Mouse (Mus musculus): ENCODE measurements at regions not wholly inside any gene's neighbourhood (a gene's known extent, or its start where the extent isn't known, plus 50 kb on each side); places are given as distances from the start of the nearest gene placed in this dataset.

DNA sequence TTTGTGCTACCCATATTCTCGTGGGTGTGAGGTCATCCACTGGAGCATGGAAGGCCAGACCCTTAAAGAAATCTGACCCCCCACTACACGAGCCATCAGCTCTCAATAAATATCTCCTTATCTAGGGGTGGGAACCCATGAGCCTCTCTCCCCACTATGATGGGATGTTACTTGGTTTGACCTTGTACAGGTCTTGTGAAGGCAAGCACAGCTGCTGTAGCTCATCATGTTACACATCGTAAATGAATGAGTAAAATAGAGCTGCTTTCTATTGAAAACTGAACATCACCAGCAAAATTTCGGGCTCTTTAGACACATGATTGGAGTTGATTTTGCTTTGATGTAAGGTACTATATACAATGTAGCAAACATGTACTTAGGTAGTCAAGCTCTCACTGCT is 414.8 kb upstream of the Frg1 start:
- DNase-seq (ENCODE audit: low spot score in 2 of 2): no peak

DNA sequence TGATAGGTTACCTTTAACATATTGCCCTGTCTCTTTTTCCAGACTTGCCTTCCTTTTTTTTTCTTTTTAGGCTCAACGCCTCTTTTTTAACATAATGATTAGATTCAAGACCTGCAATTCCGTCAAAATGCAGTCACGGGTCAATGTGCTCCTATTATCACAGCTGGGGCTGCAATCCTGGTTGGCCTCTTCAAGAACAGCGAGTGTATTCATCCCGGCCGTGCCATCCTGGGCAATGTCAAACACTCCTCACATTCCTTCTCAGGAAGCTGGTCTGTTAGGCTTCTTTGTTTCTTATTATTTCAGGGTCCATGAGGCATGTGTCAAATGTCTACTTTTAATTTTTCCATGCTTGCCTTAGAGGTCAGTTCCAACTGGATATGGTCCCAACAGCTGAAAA is 413.5 kb upstream of the Frg1 start:
- no peak for DNase-seq (ENCODE audit: low spot score in 2 of 2)

DNA sequence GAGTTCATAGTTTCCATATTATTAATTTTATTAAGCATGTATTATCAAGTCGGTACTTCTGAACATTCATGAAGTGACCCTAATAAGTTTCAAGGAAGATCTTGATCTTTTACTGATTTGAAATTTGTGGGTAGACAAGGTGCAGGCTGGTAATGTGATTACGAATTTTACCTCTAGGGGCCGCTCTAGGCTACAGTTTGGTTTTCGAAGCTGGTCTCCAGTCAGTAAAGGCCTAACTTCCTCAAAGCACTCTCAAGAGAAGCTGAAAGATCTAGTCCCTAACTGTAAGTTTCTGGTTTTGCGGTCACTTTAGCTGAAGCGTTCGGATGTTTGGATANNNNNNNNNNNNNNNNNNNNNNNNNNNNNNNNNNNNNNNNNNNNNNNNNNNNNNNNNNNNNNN is 408.1 kb upstream of the Frg1 start:
- peak in 1 of 2 experiments; percentile 24 for DNase-seq (ENCODE audit: low spot score in 2 of 2)

DNA sequence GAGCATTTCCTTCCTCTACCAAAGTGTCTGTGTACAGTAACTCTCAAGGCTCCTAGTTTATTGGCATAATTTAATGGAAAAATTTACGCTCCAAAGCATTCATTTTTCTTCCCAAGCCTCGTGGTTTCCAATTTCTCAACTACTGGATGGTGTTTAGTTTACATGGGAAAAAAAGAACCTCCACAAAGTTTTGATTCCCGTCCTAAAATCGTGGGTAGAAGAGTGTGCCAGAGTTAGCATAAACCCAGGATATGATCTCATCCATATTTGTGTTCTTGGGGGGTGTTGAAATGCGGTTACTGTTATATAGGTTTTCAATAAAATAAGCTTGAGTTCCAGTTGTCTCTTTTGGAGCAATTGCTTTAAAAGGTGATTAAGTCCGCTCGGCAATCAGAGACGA is 406.2 kb upstream of the Frg1 start:
- no peak for DNase-seq (ENCODE audit: low spot score in 2 of 2)

DNA sequence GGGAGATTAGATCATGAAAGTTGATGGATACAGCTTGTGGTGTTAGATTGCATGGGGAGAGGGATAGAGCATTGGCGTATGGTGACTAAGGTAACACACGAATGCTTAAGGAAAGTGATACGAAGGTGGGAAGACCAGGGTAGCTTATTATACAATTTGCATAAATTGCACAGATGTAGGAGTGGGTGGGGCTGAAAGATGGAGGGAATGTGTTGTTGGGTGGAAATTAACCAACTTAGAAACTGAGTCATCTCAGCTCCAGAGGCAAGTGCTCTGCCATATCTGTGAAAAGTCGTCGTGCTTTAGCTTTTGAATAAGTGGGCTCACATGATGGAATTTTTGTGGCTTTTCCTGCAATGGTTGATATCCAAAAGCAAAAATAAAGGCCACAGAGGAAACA is 404.8 kb upstream of the Frg1 start:
- no peak for DNase-seq (ENCODE audit: low spot score in 2 of 2)

DNA sequence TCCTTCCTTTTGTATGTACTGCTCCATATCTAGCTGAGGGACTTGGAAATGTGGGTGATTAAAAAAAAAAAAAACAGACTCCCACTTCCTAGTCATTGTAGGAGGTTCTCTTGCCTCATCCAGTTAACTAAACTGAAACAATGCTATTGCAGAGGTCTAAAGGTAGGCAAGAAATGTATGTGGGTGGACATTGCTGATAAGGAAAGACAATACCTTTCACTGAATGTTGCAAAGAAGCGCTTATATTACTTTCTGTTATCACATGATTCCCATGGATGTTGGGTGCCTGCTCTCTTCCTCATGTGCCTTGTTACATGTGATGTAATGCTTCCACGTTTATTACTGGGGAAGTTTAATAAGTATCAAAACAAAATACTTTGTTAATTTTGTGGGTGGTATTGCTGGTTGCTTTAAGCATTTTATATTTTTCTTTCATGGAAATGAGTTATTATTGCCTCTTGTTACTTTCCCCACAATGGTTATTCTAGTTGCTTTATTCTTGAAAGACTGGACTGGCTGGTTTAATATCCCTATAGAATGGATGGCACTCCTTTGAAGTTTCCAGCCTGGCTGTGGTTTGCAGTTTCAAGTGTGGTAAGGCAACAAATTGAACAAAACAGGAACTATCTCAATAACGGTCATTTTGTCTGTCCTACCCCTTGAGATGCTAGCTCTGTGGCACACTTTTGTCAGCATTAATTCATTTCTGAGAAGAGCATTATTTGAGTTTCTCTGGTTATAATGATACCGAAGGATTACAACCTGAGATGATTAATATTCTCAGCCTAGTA is 403.9 kb upstream of the Frg1 start:
- DNase-seq (ENCODE audit: low spot score in 2 of 2): no peak

DNA sequence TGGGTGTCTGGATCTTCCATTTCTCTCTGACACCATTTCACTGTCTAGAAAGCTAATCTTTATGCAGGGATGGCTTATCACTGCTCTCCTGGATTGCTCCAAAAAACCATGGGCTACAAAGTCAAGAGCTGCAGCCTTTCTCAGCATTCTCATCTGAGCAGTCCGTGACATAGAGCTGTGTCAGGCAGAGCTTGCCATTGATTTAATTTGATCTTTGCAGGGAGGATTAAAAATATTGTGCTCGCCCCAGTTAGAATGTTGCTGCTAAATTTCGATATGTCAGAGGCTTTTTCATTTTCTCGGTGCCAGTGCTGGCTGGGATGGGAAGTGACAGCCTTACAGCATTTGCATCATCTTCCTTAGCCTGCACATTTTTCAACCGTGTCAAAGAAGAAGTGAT is 401.7 kb upstream of the Frg1 start:
- no peak for DNase-seq (ENCODE audit: low spot score in 2 of 2)

DNA sequence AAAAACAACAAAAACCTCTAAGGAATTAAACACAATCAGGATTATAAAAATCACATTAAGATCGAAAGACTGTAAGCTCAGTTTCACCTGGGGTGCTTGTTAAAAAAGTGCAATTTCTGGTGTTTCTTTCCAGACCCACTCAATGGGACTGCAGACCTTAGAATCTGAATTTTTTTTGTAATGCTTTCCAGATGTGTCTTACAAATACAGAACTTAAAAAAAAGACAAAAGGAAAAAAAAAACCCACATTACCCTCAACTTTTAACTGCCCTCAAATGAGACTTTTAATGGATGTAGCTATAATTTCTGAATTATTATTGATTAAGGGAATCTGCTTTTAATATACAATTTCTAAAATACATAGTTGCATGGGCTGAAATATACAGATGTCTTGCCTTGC is 401.2 kb upstream of the Frg1 start:
- DNase-seq (ENCODE audit: low spot score in 2 of 2): no peak

DNA sequence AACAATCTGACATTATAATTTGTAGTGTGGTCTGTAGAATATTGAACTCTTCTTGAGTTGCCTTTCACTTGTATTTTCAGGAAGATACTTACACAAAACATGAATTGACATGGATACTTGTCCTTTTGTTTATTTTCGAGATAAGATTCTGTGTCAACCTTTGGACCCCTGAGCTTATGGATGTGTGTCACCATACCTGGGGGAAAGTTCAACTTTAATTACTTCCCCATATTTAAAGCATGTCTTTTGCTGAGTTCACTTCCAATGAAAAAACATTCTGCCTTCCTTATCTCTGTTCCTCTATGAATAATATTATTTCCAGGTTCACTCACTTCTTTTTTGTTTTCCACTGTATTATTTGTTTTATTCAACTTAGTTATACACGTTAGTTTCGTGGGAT is 398.4 kb upstream of the Frg1 start:
- DNase-seq (ENCODE audit: low spot score in 2 of 2): no peak

DNA sequence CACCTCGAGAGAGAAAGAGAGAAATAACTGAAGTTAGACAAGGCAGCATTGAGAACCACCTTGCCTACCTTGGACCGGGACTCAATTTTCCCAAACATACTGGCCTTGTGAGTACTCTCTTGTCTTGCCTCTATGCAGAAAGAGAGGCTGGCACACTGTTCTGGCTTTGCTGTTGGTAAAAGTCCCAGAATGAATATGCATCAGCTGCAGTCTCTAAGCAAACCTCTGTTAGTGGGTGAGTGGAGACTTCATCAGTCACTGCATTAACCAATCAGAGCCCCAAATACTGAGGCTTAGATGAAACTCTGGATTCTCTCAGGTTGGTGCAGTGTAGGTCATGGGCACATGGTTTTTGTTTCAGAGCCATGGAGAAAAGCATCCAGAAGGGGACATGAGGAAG is 378.8 kb upstream of the Frg1 start:
- DNase-seq (ENCODE audit: low spot score in 2 of 2): no peak

DNA sequence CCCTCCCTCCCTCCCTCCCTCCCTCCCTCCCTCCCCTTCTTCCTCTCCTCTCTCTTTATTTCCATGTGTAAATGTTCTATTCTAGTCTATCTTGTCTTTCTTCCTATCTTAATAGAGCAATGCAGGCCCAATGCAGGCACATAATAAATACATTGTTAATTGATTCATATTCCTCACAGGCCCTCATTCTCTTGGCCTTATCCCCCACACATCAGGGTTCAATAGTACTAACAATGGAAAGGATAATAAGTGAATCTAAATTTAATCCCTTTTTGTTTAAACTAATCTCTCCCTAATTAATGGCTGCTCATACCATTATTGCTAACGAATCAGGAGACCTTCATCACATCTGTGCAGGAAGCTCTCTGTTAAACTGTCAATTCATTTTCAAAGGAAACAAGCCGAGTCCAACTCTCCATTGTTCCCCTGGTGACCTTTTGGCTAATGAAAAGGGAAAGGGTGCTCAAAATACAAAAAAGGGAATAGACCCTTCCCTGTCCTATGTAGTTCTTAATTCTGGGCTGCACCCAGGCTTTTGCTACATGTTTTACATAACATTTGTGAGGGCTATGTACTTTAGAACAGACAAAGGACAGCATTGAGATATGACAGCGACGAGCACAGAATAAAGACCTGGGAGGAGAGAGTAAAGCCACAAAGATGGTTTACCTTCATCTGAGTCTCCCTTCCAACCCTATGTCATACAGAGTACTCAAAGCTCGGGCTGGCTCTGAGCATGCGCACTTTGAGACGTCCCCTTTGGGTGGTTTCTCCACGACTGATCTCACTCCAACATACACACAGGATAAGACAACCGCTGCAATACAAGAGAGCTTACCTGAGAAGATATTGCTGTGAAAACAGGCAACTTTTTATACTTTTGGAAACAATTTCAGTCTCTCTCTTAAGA is 370.3 kb upstream of the Frg1 start:
- DNase-seq (ENCODE audit: low spot score in 2 of 2): no peak

DNA sequence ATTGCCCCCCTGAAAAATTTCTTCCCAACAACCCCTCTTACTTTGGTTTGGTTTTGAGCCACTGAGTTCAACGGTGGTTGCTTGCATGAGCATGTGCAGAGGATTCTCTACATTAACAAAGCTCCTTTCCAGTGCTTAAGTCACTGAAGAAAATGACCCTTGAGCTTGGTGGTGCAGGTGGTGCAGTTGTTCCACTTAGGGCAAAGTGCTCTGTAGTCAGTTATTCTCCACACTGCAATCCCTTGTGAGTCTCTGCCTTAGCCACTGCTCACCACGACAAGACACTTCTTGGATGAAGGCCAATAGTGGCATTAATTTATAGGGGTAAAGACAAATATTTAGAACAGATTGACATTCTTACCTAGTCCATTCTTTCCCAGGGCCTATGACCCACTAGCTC is 369.1 kb upstream of the Frg1 start:
- no peak for DNase-seq (ENCODE audit: low spot score in 2 of 2)

DNA sequence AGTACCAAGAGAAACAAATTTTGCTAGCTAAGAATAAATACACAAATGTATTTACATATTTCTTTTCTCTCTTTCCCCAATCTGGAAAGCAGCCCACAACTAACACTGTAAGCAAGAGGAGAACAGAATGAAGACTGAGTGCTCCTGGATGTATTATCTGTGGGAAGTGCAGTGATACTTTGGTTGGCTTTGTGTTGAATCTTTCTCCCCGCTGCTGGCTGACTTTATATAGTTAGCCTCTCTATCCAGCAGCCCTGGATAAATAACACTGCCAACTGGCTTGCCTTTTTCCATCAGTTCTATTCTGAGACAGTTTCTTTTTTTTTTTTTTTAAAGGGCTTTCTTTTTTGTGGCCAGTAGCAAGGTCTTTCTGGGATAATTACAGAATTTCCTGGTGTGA is 366.0 kb upstream of the Frg1 start:
- DNase-seq (ENCODE audit: low spot score in 2 of 2): no peak

DNA sequence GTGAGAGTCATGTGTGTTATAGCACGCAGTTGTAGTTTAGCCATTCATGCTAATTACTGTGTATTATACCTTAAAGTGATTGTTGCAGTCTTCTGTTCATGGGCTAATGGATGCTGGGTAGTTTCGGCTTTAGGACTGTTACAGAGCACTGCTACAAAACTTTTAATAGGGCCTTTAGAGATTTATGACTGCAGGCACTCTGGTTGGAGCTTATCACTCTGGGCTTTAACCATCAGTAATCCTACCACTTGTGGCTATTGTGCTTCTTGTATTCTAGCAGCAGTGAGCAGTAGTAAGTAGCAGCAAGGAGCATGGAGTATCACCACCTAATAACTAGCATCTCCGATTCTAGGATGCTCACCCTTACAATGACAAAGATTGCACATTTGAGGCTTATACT is 362.6 kb upstream of the Frg1 start:
- DNase-seq (ENCODE audit: low spot score in 2 of 2): no peak

DNA sequence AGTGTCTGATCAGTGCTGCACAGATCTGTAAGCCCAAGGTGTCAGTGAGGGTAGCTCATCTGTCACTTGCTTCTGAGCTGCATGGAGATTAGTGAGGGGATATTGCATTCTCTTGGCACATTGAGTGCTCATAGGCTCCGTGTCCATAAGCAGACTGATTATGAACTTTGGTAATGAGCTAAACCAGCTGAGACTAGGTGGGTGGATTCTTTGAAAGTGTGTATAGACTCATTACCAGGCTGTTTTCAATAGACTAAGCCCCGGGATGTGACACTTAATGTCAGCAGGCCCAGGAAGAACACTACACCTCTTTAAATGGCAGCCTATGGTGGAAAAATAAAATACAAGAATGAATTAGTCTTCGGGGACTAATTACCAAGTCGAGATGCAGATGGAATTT is 354.9 kb upstream of the Frg1 start:
- no peak for DNase-seq (ENCODE audit: low spot score in 2 of 2)

DNA sequence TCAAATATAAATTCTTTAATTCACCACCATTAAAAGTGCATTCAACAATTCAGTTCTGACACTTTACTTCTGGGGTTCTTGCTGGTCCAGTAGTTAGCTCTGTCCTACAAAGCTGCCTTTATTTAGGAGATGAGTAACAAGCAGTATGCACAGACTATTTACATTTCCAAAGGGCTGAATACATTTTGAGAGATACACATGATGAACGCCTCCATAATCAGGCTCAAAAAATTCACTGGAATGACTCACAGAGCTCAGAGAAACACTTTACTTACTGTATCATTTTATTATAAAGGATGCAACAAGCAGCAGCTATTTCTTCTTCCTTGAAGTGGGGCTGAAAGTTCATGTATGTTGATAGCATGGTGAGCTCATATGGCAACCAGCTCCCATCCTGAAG is 336.6 kb upstream of the Frg1 start:
- DNase-seq (ENCODE audit: low spot score in 2 of 2): no peak

DNA sequence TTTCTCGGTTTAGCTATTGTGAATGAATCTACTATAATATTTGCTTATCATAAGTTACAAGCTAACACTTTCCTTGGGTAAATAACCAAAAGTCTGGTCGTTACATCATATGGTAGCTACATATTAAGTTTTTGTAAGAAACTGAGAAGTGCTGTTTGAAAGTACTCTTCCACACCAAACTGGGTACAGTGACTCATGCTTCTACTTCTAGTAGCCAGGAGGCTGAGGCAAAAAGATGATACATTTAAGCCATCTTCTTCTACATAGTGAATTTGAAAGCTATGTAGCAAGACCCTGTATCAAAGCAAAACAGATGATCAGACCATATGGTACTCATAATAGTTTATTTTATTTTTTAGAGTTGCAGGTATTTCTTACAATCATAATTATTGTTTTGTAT is 335.8 kb upstream of the Frg1 start:
- DNase-seq (ENCODE audit: low spot score in 2 of 2): no peak

DNA sequence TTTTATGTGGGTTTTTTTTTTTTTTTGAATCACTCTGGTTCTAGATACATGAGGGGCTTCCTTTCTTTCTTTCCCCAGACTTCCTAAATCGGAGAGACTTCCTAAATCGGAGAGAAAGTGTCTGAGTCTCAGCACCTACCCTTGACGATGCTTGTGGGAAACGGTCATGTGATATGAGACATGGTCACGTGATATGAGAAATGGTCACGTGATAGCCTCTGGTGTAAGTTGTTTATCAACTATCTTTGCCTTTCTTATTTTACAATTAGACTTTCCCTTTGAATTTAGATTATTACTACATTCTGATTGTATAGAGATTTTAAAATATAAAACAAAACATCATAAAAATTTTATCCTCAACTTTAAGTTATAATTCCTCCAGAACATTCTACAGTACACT is 330.1 kb upstream of the Frg1 start:
- no peak for DNase-seq (ENCODE audit: low spot score in 2 of 2)

DNA sequence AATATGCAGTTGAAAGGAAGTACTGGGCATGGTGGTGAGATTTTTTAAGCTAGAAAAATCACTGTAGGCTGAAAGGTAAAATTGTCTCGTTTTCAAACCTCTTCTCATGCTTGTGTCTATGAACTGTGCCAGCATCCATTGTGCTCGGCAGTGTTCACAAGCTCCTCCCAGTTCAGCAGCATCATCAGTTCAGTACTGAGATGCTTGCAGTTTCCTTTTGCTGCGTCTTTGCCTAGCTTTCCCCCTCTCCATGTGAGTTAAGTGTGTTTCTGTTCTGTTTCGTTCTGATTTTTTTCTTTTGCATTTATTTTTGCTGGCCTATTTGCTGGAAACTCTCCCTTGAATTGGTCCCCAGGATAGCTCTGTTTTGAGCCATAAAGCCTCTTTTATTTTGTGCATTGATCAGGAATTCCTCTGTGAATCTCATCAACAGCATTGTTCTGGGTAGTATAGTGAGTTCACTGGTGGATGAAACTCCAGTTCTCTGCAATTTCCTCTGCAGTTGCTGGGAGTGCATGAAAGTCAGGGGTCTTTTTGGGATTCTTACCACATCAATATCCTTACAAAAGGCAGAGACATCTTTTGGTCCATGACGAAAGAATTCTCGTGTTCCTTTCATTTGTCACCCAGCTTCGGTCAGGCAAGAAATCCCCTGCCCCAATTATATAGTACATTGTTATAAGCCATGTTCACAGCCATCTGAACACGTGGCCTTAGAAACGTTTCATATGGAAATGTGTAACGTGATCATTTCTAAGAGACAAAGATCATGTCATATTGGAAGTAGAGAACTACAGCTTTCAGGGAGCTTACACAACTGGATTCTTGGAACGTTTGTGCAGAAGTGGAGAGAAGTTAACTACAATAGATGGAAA is 326.2 kb upstream of the Frg1 start:
- DNase-seq (ENCODE audit: low spot score in 2 of 2): no peak

DNA sequence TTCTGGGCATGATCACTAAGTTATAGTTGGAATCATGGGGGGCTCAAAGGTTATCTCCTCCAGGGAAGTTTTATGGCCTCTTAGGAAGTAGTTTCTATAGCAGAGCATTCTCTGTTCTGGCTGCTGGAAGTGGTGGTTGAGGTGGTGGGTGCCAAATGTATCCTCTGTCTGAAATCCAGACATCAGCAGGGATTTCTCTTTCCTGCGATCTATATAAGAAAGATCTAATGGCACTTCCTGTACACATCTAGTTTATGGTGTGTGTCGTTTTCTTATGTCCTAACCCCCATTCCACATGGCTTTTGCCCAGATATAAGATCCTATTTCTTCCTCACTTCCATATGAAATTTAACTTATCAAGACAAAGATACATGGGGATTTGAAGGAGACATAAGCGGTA is 300.1 kb upstream of the Frg1 start:
- no peak for DNase-seq (ENCODE audit: low spot score in 2 of 2)

DNA sequence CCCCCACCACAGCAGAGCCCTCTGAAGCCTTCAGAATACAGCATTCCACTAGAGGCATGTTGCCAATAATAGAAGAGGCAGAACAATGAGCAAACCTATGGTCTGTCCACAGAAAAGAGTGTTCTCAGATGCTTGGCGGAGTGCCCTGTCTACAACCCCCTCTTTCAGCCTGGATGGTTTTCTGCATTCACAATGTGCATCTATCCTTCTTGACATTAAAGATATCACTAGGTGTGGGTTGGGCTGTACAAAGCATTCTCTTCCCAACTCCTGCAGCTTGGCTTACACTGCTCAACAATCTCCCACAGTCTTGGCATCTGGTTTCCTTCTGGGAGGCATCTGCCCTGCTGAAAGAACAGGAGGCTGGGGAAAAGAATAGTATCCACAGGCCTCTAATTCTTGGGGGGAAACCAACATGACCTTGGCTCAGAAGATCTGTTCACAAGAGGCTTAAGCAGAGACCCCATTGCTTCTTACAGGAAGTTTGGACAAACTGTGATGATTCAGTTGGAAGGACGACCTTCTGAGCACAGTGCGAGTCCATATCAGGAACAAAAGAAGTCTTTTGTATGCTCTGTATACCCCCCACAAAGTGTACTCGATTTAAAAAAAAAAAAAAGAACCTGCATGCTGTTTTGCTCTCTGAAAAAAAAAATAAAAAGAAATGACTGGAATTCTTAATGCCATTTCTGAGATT is 296.9 kb upstream of the Frg1 start:
- DNase-seq (ENCODE audit: low spot score in 2 of 2): no peak

Data from spleen, postnatal 10 days (tissue).